Mouse (Mus musculus): ENCODE data around the gene Tmem38b.

GRCm38 (mm10) chr4:53907071-53907470, 81.2 kb downstream of the Tmem38b start:
- TF ChIP-seq CTCF (conservative IDR thresholded peaks at IDR 0.05; ENCODE audit: insufficient read depth, insufficient read length, low read depth, low read length): no peak
- TF ChIP-seq POLR2A (IDR thresholded peaks at IDR 0.05; ENCODE audit: low read depth, low read length): no peak

Measured in kidney, adult 2 months (tissue).